Mouse (Mus musculus): ENCODE results near the gene Nipsnap1. TPM values are rescaled to one million over a fixed set of nuclear protein-coding genes. Genes with fewer than 3 reads are reported as not detected.

Gene Nipsnap1
- polyA plus RNA-seq (2014; fragmentation: Nextera tagmentation; extraction: Ambion mirVana): 119 and 122 TPM in 2 replicates

- peak; percentile 92 for DNase-seq (ENCODE audit: low spot score)
- H3K4me1 ChIP-seq (ENCODE audit: control insufficient read depth, insufficient read depth, low read length): peaks cover 6% of the 10 kb centered on the region
- H3K36me3 ChIP-seq (ENCODE audit: control insufficient read depth, insufficient read depth, low read length): peaks cover 5% of the 10 kb centered on the region; the same call in 1 of the 2 replicates
- H3K9me3 ChIP-seq (replicated peaks; ENCODE audit: control insufficient read depth, low read length): no peaks in the 10 kb centered on the region
- WGBS: 0% methylated on average over 30 of the region's 30 CpGs
- peak within 1 kb of the TSS; percentile 72 for H3K4me3 ChIP-seq (ENCODE audit: low read depth, low read length)
- ATAC-seq: peak; percentile 92
- H3K27ac ChIP-seq (ENCODE audit: low read depth, low read length): peak within 1 kb of the TSS; percentile 41; the same call in 1 of the 2 replicates
- peak within 1 kb of the TSS; percentile 87 for H3K9ac ChIP-seq (ENCODE audit: low read length)
- peak within 1 kb of the TSS; percentile 69 for H3K4me2 ChIP-seq (ENCODE audit: low read length)
- no peaks in the 10 kb centered on the region for H3K27me3 ChIP-seq (replicated peaks; ENCODE audit: control insufficient read depth, insufficient read depth, low read length)
Measured at GRCm38 (mm10) chr11:4873755-4874475, at the start of gene Nipsnap1. TSS of gene Nipsnap1 (plus strand) at chr11:4873951.

- no peak overlapping the region for H3K27ac ChIP-seq (ENCODE audit: low read depth, low read length)
- DNase-seq (ENCODE audit: low spot score): no peak
Measured at GRCm38 (mm10) chr11:4826152-4826778, 47.5 kb upstream of the Nipsnap1 start.

GRCm38 (mm10) chr11:4827340-4827739 lies 46.4 kb upstream of the Nipsnap1 start:
- no peak overlapping the region for H3K9ac ChIP-seq (ENCODE audit: low read length)
- H3K9me3 ChIP-seq (replicated peaks; ENCODE audit: control insufficient read depth, low read length): no peaks in the 10 kb centered on the region
- no peak overlapping the region for H3K4me3 ChIP-seq (ENCODE audit: low read depth, low read length)
- H3K4me2 ChIP-seq (ENCODE audit: low read length): no peak overlapping the region
- DNase-seq (ENCODE audit: low spot score) (no peak), ATAC-seq (no peak)
- H3K36me3 ChIP-seq (ENCODE audit: control insufficient read depth, insufficient read depth, low read length): no peaks in the 10 kb centered on the region
- H3K27me3 ChIP-seq (replicated peaks; ENCODE audit: control insufficient read depth, insufficient read depth, low read length): no peaks in the 10 kb centered on the region
- H3K27ac ChIP-seq (ENCODE audit: low read depth, low read length): no peak overlapping the region
- H3K4me1 ChIP-seq (ENCODE audit: control insufficient read depth, insufficient read depth, low read length): no peaks in the 10 kb centered on the region

More at GRCm38 (mm10) chr11:4826152-4826778, 47.5 kb upstream of the Nipsnap1 start:
- no peaks in the 10 kb centered on the region for H3K27me3 ChIP-seq (replicated peaks; ENCODE audit: control insufficient read depth, insufficient read depth, low read length)
- no peak overlapping the region for H3K4me2 ChIP-seq (ENCODE audit: low read length)
- H3K9ac ChIP-seq (ENCODE audit: low read length): no peak overlapping the region
- 95% methylated on average over 3 of the region's 3 CpGs for WGBS
- no peak overlapping the region for H3K4me3 ChIP-seq (ENCODE audit: low read depth, low read length)
- ATAC-seq: no peak
- no peaks in the 10 kb centered on the region for H3K9me3 ChIP-seq (replicated peaks; ENCODE audit: control insufficient read depth, low read length)
- H3K36me3 ChIP-seq (ENCODE audit: control insufficient read depth, insufficient read depth, low read length): no peaks in the 10 kb centered on the region
- H3K4me1 ChIP-seq (ENCODE audit: control insufficient read depth, insufficient read depth, low read length): no peaks in the 10 kb centered on the region

- no peaks in the 10 kb centered on the region for H3K36me3 ChIP-seq (ENCODE audit: control insufficient read depth, insufficient read depth, low read length)
- H3K9me3 ChIP-seq (replicated peaks; ENCODE audit: control insufficient read depth, low read length): no peaks in the 10 kb centered on the region
- no peaks in the 10 kb centered on the region for H3K27me3 ChIP-seq (replicated peaks; ENCODE audit: control insufficient read depth, insufficient read depth, low read length)
- no peak overlapping the region for H3K4me3 ChIP-seq (ENCODE audit: low read depth, low read length)
- ATAC-seq (no peak), DNase-seq (ENCODE audit: low spot score) (no peak)
- no peak overlapping the region for H3K4me2 ChIP-seq (ENCODE audit: low read length)
- H3K27ac ChIP-seq (ENCODE audit: low read depth, low read length): no peak overlapping the region
- WGBS: 87% methylated on average over 2 of the region's 2 CpGs
- H3K4me1 ChIP-seq (ENCODE audit: control insufficient read depth, insufficient read depth, low read length): no peaks in the 10 kb centered on the region
- H3K9ac ChIP-seq (ENCODE audit: low read length): no peak overlapping the region
Measured at GRCm38 (mm10) chr11:4827916-4828315, 45.8 kb upstream of the Nipsnap1 start.

GRCm38 (mm10) chr11:4831066-4831465 lies 42.7 kb upstream of the Nipsnap1 start:
- H3K4me2 ChIP-seq (ENCODE audit: low read length): no peak overlapping the region
- H3K4me1 ChIP-seq (ENCODE audit: control insufficient read depth, insufficient read depth, low read length): no peaks in the 10 kb centered on the region
- no peak overlapping the region for H3K4me3 ChIP-seq (ENCODE audit: low read depth, low read length)
- ATAC-seq (no peak), DNase-seq (ENCODE audit: low spot score) (no peak)
- H3K9me3 ChIP-seq (replicated peaks; ENCODE audit: control insufficient read depth, low read length): no peaks in the 10 kb centered on the region
- no peak overlapping the region for H3K27ac ChIP-seq (ENCODE audit: low read depth, low read length)
- H3K9ac ChIP-seq (ENCODE audit: low read length): no peak overlapping the region
- H3K27me3 ChIP-seq (replicated peaks; ENCODE audit: control insufficient read depth, insufficient read depth, low read length): no peaks in the 10 kb centered on the region
- no peaks in the 10 kb centered on the region for H3K36me3 ChIP-seq (ENCODE audit: control insufficient read depth, insufficient read depth, low read length)

- ATAC-seq (no peak), DNase-seq (ENCODE audit: low spot score) (no peak)
- H3K4me2 ChIP-seq (ENCODE audit: low read length): no peak overlapping the region
- H3K27ac ChIP-seq (ENCODE audit: low read depth, low read length): no peak overlapping the region
- no peaks in the 10 kb centered on the region for H3K4me1 ChIP-seq (ENCODE audit: control insufficient read depth, insufficient read depth, low read length)
- H3K27me3 ChIP-seq (replicated peaks; ENCODE audit: control insufficient read depth, insufficient read depth, low read length): no peaks in the 10 kb centered on the region
- H3K4me3 ChIP-seq (ENCODE audit: low read depth, low read length): no peak overlapping the region
- no peaks in the 10 kb centered on the region for H3K9me3 ChIP-seq (replicated peaks; ENCODE audit: control insufficient read depth, low read length)
- no peaks in the 10 kb centered on the region for H3K36me3 ChIP-seq (ENCODE audit: control insufficient read depth, insufficient read depth, low read length)
- WGBS: 80% methylated on average over 3 of the region's 3 CpGs
- no peak overlapping the region for H3K9ac ChIP-seq (ENCODE audit: low read length)
Measured at GRCm38 (mm10) chr11:4833295-4833939, 40.3 kb upstream of the Nipsnap1 start.

GRCm38 (mm10) chr11:4835436-4835835 lies 38.3 kb upstream of the Nipsnap1 start:
- ATAC-seq (no peak), DNase-seq (ENCODE audit: low spot score) (no peak)
- H3K27me3 ChIP-seq (replicated peaks; ENCODE audit: control insufficient read depth, insufficient read depth, low read length): no peaks in the 10 kb centered on the region
- WGBS: 88% methylated on average over 6 of the region's 6 CpGs
- no peaks in the 10 kb centered on the region for H3K4me1 ChIP-seq (ENCODE audit: control insufficient read depth, insufficient read depth, low read length)
- no peaks in the 10 kb centered on the region for H3K9me3 ChIP-seq (replicated peaks; ENCODE audit: control insufficient read depth, low read length)
- no peak overlapping the region for H3K9ac ChIP-seq (ENCODE audit: low read length)
- H3K36me3 ChIP-seq (ENCODE audit: control insufficient read depth, insufficient read depth, low read length): no peaks in the 10 kb centered on the region
- H3K4me3 ChIP-seq (ENCODE audit: low read depth, low read length): no peak overlapping the region
- no peak overlapping the region for H3K27ac ChIP-seq (ENCODE audit: low read depth, low read length)
- no peak overlapping the region for H3K4me2 ChIP-seq (ENCODE audit: low read length)

- Histone ChIP-seq H3K4me2 (ENCODE audit: low read length) (no peak overlapping the region), H3K9me3 (replicated peaks; ENCODE audit: control insufficient read depth, low read length) (no peaks in the 10 kb centered on the region), H3K4me1 (ENCODE audit: control insufficient read depth, insufficient read depth, low read length) (no peaks in the 10 kb centered on the region), H3K27me3 (replicated peaks; ENCODE audit: control insufficient read depth, insufficient read depth, low read length) (no peaks in the 10 kb centered on the region), H3K9ac (ENCODE audit: low read length) (no peak overlapping the region), H3K27ac (ENCODE audit: low read depth, low read length) (no peak overlapping the region), H3K4me3 (ENCODE audit: low read depth, low read length) (no peak overlapping the region), H3K36me3 (ENCODE audit: control insufficient read depth, insufficient read depth, low read length) (no peaks in the 10 kb centered on the region)
- ATAC-seq: no peak
- DNase-seq (ENCODE audit: low spot score): peak; percentile 56
- WGBS: 70% methylated on average over 6 of the region's 6 CpGs
Measured at GRCm38 (mm10) chr11:4836755-4837154, 37.0 kb upstream of the Nipsnap1 start.

- DNase-seq (ENCODE audit: low spot score) (no peak), ATAC-seq (no peak)
- Histone ChIP-seq H3K4me1 (ENCODE audit: control insufficient read depth, insufficient read depth, low read length) (no peaks in the 10 kb centered on the region), H3K9ac (ENCODE audit: low read length) (no peak overlapping the region), H3K9me3 (replicated peaks; ENCODE audit: control insufficient read depth, low read length) (no peaks in the 10 kb centered on the region), H3K27ac (ENCODE audit: low read depth, low read length) (no peak overlapping the region), H3K4me3 (ENCODE audit: low read depth, low read length) (no peak overlapping the region), H3K4me2 (ENCODE audit: low read length) (no peak overlapping the region), H3K36me3 (ENCODE audit: control insufficient read depth, insufficient read depth, low read length) (no peaks in the 10 kb centered on the region), H3K27me3 (replicated peaks; ENCODE audit: control insufficient read depth, insufficient read depth, low read length) (no peaks in the 10 kb centered on the region)
- 83% methylated on average over 5 of the region's 5 CpGs for WGBS
Measured at GRCm38 (mm10) chr11:4837342-4837741, 36.4 kb upstream of the Nipsnap1 start.

Measured in forebrain, embryonic 14.5 days (tissue).